Mouse (Mus musculus): ENCODE data around the gene Atp6v0a4.

Gene Atp6v0a4

GRCm38 (mm10) chr6:38124207-38124835 lies at the start of gene Atp6v0a4:
TSS of gene Atp6v0a4 (minus strand) at chr6:38124586.
- no peak for DNase-seq (ENCODE audit: low read depth, low spot score)

- DNase-seq (ENCODE audit: low read depth, low spot score), result no peak
These were observed 41.0 kb upstream of the Atp6v0a4 start for GRCm38 (mm10) chr6:38165385-38165784.

GRCm38 (mm10) chr6:38164705-38165104 lies 40.3 kb upstream of the Atp6v0a4 start:
- no peak for DNase-seq (ENCODE audit: low read depth, low spot score)

- DNase-seq (ENCODE audit: low read depth, low spot score), result no peak
These were observed 38.6 kb upstream of the Atp6v0a4 start for GRCm38 (mm10) chr6:38162825-38163504.

GRCm38 (mm10) chr6:38160556-38160955 lies 36.2 kb upstream of the Atp6v0a4 start:
- DNase-seq (ENCODE audit: low read depth, low spot score), result no peak

GRCm38 (mm10) chr6:38160102-38160501 lies 35.7 kb upstream of the Atp6v0a4 start:
- peak; percentile 64 for DNase-seq (ENCODE audit: low read depth, low spot score)

GRCm38 (mm10) chr6:38159576-38159975 lies 35.2 kb upstream of the Atp6v0a4 start:
- DNase-seq (ENCODE audit: low read depth, low spot score), result no peak

GRCm38 (mm10) chr6:38157925-38158324 lies 33.5 kb upstream of the Atp6v0a4 start:
- no peak for DNase-seq (ENCODE audit: low read depth, low spot score)

GRCm38 (mm10) chr6:38156204-38156603 lies 31.8 kb upstream of the Atp6v0a4 start:
- DNase-seq (ENCODE audit: low read depth, low spot score), result no peak

GRCm38 (mm10) chr6:38152305-38152704 lies 27.9 kb upstream of the Atp6v0a4 start:
- no peak for DNase-seq (ENCODE audit: low read depth, low spot score)

GRCm38 (mm10) chr6:38149483-38149882 lies 25.1 kb upstream of the Atp6v0a4 start:
- DNase-seq (ENCODE audit: low read depth, low spot score), result no peak

- no peak for DNase-seq (ENCODE audit: low read depth, low spot score)
These were observed 24.2 kb upstream of the Atp6v0a4 start for GRCm38 (mm10) chr6:38148626-38149025.

GRCm38 (mm10) chr6:38147301-38147700 lies 22.9 kb upstream of the Atp6v0a4 start:
- DNase-seq (ENCODE audit: low read depth, low spot score), result no peak

- DNase-seq (ENCODE audit: low read depth, low spot score), result no peak
These were observed 21.2 kb upstream of the Atp6v0a4 start for GRCm38 (mm10) chr6:38145463-38146065.

GRCm38 (mm10) chr6:38144161-38144998 lies 20.0 kb upstream of the Atp6v0a4 start:
- DNase-seq (ENCODE audit: low read depth, low spot score), result no peak

GRCm38 (mm10) chr6:38140402-38140801 lies 16.0 kb upstream of the Atp6v0a4 start:
- no peak for DNase-seq (ENCODE audit: low read depth, low spot score)

GRCm38 (mm10) chr6:38139086-38139485 lies 14.7 kb upstream of the Atp6v0a4 start:
- no peak for DNase-seq (ENCODE audit: low read depth, low spot score)

- no peak for DNase-seq (ENCODE audit: low read depth, low spot score)
These were observed 10.6 kb upstream of the Atp6v0a4 start for GRCm38 (mm10) chr6:38134806-38135559.

- DNase-seq (ENCODE audit: low read depth, low spot score), result no peak
These were observed 7.4 kb upstream of the Atp6v0a4 start for GRCm38 (mm10) chr6:38131801-38132231.

- no peak for DNase-seq (ENCODE audit: low read depth, low spot score)
These were observed 5.5 kb upstream of the Atp6v0a4 start for GRCm38 (mm10) chr6:38129883-38130282.

- no peak for DNase-seq (ENCODE audit: low read depth, low spot score)
These were observed 3.7 kb upstream of the Atp6v0a4 start for GRCm38 (mm10) chr6:38128115-38128514.

Measured in CD4-positive helper T cell, adult 2 months (primary cell).